Mouse (Mus musculus): ENCODE measurements at regions not wholly inside any gene's neighbourhood (a gene's known extent, or its start where the extent isn't known, plus 50 kb on each side); places are given as distances from the start of the nearest gene placed in this dataset.
"Not testable (repeated sequence)": the region's sequence is repeated elsewhere in the genome, so short reads cannot be mapped to it uniquely, and the experiment has no call there.

DNA sequence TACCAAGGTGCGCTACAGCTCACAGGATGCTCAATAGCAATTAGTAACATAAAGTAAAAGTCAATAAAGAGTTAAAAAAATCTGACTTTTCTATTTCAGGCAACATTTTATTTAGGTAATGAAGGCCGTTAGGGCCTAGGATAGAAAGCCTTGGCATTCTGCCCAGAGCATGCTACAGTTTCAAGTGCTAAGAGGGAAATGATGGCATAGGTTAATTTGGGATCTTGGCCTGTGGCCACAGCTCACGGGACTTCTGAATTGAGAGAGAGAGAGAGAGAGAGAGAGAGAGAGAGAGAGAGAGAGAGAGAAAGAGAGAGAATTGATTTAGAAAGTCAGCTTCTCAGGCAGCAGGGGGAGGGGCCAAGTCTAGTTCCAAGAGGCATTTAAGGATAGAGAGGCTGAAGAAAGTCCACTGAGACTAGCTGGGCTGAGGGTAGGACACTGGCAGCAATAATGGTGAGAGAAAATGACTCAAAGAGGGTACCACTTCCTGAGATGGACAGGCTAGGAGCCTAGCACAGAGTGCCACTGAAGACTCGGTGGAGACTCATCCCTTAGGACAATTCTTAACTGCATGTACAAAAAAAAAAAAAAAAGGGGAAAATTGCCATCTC, 52.6 kb upstream of the Klf14 start:
- peak; percentile 43 for DNase-seq (ENCODE audit: low read depth, low spot score)

DNA sequence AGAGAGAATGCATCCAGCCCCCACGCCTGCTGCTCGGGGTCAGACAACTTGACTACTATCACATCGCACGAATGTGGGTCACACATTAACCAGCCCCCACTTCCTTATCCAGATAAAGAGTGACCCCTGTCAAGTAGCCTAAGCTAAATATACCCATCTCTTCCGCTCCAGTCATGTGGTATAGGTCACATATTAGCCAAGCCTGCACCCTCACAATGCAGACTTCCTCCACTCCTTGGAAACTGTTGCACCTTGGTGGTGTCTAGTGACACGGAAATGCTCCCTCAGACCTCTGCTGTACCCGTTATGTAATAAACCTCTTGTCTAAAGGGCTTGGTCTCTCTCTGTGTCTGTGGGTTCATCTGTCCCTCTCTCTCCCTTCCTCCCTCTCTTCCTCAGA, 57.7 kb upstream of the Klf14 start:
- no peak for DNase-seq (ENCODE audit: low read depth, low spot score)
- 27% methylated on average over 7 of the region's 7 CpGs for WGBS

More for the DNA sequence above, 52.6 kb upstream of the Klf14 start:
- 14% methylated on average over 4 of the region's 4 CpGs for WGBS

DNA sequence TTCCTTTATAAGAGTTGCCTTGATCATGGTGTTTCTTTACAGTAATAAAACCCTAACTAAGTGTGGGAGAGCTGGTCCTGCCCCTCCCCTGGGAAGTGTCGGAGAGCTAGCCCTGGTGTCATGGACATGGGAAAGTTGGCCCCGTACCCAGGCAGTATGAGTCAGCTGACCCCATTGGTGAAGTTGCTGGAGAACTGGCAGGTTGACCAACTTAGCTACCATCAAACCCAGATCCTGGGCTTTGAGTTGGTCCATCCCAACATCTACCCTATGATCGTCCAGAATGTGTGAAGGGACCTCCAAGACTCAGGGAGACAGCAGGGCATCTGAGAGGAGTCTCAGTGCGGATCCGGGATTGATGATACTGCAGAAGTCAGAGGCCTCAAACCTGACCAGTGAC, 62.9 kb upstream of the Klf14 start:
- DNase-seq (ENCODE audit: low read depth, low spot score) = no peak
- WGBS = 82% methylated on average over 5 of the region's 5 CpGs

DNA sequence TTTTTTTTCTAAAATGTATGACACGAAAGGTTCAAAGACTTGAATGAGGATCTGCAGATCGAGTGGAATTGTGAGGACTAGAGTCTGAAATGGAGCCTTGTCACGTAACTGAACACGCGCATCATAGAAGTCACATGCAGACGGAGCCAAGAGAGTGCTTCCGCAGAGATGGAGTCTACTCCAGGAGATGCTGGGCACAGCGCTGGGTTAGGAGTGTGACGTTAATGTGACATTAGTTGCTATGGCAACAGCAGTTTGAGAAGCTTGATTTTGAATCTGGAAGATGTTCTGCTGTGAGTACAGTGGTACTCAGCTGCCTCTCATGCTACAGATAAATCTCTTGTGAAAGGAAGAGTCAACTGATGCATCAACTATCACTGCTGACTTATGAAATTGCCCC, 70.9 kb upstream of the Klf14 start:
- WGBS = 88% methylated on average over 9 of the region's 9 CpGs
- DNase-seq (ENCODE audit: low read depth, low spot score) = no peak

DNA sequence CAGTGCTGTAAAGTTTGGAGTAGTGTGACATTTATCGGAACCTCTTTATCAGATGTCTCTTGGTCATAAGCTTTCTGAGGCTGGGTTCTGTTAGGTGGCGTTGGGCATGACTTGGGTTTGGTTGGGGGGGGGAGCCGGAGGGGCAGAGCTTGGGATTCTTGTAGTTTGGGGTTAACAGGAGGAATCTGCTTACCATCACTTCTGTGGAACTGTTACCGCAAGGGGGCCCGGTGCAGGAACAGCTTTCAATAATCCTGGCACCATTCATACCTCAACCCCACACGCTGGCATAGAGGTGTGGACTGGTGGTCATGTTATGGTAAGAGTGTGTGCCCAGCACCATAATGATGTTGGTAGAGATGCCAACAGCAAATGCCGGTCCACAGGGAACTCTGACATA, 72.1 kb upstream of the Klf14 start:
- DNase-seq (ENCODE audit: low read depth, low spot score) = no peak
- WGBS = 82% methylated on average over 7 of the region's 7 CpGs

DNA sequence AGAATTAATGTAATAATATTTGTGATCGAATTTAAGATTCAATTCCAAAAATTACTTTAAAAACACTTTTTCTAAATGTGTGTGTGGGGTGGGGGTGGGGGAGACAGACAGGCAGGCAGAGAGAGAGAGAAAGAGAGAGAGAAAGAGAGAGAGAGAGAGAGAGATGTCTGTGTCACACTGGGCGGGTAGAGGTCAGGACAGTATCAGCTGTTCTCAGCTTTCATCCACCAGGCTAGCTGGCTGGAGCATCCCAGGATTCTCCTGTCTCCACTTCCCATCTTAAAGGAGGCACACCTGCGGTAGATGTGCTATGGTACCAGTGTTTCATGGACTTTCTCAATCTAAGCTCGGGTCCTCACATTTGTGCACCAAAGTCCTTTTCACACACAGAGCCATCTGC, 73.3 kb upstream of the Klf14 start:
- WGBS = 94% methylated on average over 4 of the region's 4 CpGs
- DNase-seq (ENCODE audit: low read depth, low spot score) = no peak

DNA sequence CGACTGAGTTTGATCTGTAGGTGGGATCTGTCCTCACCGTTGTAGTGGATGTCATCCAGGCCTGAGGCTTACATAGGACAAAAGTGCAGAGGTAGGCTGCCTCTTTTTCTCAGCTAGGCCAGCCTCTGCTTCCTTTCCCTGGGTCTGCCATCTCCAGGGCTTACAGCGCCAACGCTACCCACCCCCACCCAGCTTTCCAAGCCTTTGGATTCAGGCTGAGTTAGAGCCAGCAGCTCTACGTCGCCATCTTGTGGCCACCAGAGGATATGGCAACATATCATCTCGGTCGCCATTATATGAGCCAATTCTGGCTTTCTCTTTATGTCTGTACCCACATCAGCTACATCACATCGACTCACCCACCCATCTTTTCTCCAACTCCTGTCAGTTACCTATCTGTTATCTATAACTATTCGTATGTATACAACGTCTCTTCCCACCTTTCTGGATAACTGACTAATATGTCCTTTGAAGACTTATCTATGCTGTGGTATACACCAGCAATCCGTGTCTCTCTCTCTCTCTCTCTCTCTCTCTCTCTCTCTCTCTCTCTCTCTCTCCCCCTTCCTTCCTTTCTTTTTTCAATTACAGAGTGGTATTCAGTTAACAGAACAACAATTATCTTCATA, 74.2 kb upstream of the Klf14 start:
- DNase-seq (ENCODE audit: low read depth, low spot score) = no peak
- 9% methylated on average over 12 of the region's 12 CpGs for WGBS

DNA sequence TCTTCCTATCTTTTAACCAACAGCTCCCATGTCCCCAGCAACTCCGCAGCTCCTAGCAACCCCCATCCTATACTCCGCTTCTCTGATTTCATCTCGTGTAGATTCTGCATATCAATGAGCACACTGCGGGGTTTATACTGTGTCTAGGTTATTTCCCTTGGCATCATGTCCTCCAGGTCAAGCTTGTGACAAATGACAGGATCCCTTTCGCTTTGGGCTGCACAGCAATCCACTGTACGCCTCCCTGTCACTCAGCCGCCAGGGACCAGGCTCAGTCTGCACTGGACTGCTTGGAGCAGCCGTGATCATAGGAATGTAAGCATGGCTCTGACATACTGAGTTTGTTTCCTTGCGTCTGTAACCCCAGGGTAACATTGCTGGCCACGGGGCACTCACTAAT, 75.9 kb upstream of the Klf14 start:
- 76% methylated on average over 10 of the region's 10 CpGs for WGBS
- DNase-seq (ENCODE audit: low read depth, low spot score) = no peak

DNA sequence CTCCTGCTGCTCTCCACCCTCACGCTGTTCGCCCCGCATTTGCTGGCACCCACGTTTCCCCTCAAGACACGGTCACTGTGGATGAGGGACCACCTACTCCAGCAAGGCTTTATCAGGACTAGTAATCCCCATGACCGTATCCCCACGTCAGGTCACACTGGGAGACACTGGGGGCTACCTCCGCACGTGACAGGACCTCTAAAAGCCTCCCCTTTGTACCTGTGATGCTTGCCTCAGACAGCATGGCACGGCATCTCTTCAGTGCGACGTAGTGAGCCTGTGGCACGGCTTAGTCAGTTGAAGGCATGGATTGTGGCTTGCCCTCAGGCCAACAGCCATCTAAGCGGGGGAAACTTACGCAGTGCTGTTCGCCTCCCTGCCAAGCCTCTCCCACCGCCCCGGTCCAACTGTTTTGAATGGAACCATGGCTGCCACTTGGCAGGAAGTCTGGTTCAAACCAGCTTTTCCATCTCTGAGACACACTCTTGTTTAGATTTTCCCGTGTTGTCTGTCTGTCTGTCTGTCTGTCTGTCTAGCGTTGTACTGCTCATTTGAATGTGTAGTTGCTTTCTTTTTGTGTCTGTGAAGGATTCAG, 79.0 kb upstream of the Klf14 start:
- WGBS = 63% methylated on average over 20 of the region's 20 CpGs
- DNase-seq (ENCODE audit: low read depth, low spot score) = no peak

DNA sequence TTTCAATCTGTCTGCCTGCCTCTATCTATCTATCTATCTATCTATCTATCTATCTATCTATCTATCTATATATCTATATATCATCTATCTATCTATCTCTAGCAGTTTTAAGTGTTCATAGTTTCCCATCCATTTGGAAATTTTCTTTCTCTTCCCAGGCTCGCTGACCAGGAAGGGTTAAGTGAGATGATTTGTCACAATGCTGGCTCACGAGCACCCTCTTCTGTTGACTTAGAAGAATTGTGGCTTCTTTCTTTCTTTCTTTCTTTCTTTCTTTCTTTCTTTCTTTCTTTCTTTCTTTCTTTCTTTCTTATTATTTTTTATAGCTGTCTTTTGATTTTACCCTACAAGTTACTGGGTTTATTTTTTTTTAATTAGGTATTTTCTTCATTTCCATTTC, 79.6 kb upstream of the Klf14 start:
- 1% methylated on average over 2 of the region's 2 CpGs for WGBS
- not testable (repeated sequence) for DNase-seq (ENCODE audit: low read depth, low spot score)

DNA sequence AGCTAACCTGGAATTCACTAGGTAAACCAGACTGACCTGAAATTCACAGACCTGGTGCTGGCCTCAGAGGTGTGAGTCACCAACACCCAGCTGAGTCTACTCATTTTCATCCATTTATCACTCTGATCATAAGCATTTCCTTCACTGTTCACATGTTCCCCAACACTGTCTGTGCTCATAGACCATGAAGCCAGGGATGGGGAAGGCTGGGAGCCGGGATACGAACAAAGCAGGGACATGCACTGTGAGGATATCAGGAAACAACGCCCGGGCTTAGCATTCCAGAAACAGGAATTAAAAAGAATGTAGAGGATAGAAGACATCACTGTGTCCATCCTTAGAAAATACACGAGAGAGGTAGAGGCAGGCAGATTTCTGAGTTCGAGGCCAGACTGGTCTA, 80.6 kb upstream of the Klf14 start:
- no peak for DNase-seq (ENCODE audit: low read depth, low spot score)
- 72% methylated on average over 6 of the region's 6 CpGs for WGBS

DNA sequence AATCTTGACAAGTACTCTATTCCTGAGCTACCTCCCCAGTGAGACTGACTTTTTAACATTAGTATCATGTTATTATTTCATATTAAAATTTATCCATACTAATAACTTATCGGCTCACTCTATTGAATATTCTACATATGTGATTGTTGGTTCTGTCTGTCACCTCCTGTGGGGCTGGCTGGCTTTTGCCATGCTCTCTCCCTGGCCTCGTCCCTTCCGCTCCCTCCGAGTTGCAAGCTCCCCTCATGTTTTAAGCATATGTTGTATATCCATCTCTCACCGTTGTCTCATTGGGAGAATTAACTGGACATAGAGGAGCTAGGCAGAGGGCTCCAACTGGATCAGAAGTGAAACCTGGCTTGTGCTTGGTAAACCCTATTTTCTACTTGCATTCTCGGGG, 81.9 kb upstream of the Klf14 start:
- DNase-seq (ENCODE audit: low read depth, low spot score) = no peak
- 86% methylated on average over 6 of the region's 6 CpGs for WGBS

DNA sequence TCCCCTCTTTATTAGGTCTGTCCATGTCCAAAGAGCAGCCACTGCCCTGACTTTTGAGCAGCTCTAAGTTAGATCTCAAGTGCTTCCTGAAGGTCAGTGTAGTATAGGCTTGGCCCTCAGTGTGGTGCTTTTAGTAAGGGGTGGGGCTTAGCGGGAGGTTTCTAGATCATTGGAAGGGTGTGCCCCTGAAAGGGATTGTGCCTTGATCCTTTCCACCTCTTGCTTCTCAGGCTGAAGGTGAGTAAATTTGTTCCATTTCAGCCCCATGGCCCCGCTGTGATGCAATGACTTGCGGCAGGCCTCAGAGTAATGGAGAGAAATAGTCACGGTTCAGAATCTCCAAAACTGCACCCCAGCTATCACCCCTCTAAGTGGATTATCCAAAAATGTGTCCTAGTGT, 84.5 kb upstream of the Klf14 start:
- DNase-seq (ENCODE audit: low read depth, low spot score) = no peak
- WGBS = 84% methylated on average over 4 of the region's 4 CpGs

DNA sequence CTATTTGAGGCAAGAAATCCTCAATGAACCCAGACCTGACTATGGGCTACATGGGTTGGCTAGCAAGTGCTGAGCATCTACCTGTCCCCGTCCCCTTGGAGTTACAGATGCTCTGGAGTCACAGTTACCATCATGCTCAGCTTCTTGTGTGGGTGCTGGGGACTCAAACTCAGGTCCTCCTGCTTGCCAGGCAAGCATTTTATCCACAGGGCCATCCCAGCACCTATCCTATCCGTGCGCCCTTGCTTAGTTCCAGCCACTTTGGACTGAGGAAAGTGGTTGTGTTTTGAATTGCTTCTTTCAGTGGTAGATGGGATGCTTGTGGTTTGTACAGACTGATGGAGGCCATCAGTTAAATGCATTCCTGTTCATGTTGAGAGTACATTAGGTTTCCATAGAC, 85.0 kb upstream of the Klf14 start:
- 96% methylated on average over 3 of the region's 3 CpGs for WGBS

DNA sequence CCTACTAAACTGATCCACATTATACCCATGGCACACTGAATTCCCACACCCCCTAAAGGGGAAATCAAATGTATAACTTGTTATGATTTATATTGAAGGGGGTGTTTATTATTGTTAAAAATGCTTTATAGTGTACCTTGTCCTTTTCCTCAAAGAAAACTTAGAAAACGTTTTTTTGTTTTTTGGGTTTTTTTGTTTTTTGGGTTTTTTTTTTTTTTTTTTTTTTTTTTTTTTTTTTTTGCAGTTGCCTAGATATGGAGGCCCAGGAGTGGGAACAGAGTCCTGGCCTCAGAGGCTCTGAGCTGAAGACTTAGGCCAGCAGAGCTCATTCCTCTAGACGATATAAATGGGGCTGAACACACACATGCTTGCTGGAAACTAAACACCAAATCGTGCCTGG, 87.3 kb upstream of the Klf14 start:
- 49% methylated on average over 3 of the region's 3 CpGs for WGBS

More for the DNA sequence above, 85.0 kb upstream of the Klf14 start:
- no peak for DNase-seq (ENCODE audit: low read depth, low spot score)

DNA sequence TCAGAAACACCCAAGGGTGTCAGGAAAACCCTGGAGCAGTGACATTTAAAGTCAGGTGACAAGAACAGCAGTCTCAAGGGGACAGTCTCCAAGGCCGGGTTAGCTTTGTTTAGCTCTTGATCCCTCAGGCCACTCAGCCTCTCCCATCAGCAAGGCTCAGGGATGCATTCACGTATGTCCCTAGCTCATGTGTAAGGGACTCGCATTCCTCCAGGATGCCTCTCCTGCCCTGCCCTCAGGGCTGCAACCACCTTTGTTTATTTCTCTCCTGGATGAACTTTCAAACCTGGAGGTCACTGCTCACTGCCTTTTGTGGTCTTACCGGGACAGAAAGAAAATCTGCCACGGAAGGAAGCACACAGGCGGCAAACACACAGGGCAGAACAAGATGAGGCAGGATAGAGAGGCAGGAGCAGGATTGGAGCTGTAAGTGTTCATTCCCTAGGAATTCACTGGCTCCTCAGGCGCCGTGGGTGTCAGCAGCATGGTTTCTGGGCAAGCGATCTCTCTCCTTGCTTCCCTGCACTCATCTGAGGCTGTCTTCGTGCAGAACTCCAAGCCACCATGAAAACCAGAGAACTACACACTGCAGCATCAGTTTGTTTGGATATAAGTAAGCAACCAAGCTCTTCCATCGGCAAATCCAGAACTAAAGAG, 90.2 kb upstream of the Klf14 start:
- WGBS = 65% methylated on average over 11 of the region's 11 CpGs
- no peak for DNase-seq (ENCODE audit: low read depth, low spot score)

More for the DNA sequence above, 87.3 kb upstream of the Klf14 start:
- no peak for DNase-seq (ENCODE audit: low read depth, low spot score)

DNA sequence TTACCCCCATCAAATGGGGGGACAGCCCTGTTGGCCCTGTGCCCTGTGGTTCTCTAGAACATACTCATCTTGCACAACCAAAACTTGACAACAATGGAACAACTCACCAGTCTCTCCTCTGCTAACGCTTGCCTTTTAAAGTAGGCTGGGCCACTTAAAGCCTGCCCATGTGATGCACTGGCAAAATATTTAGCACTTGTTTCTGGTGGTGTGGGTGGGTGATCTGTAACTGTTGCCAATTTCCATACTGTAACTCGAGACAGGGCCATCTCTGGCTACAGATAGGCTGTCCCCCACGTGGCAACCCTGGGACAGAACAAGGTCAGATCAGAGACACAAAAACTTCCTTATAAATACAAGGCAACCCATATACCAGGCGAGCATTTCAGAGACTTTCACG, 92.0 kb upstream of the Klf14 start:
- 57% methylated on average over 5 of the region's 5 CpGs for WGBS
- DNase-seq (ENCODE audit: low read depth, low spot score) = no peak

DNA sequence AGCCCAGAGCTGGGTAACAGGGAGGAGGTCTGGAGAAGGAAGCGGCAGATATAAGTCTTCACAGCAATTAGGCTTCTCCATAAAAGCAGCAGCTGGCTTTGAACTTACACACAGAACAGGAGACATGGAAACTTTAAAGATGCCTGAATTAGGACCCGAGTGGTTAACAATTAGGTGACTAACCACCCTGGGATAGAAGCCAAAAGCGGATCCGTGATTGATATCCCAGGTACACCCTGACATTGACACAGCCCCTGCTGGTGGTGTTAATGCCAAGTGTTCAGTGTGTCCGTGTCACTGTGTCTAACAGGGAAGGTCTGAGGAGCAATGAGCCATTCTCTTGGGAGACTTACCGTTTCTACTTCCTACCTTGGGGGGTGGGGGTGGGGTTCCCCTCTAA, 92.9 kb upstream of the Klf14 start:
- DNase-seq (ENCODE audit: low read depth, low spot score) = no peak
- WGBS = 31% methylated on average over 6 of the region's 6 CpGs

DNA sequence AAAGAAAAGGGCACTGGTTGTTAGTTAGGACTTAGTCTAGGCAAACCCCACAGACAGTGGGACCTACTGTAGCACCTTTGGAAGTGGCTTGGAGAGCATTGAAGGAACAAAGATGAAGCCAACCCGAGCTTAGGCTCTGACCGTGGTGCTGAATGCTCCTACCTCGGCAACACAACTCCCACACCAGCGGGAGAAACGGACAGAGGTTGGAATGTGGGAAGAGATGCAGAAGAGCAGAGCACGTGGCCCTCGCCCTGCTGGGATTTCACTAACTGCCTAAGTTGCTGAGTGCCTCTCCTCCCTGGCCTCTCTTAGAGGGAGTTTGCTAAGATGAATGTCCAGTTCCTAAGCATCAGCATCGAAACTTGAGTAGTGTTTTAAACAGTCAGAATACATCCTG, 94.1 kb upstream of the Klf14 start:
- DNase-seq (ENCODE audit: low read depth, low spot score) = no peak
- 21% methylated on average over 8 of the region's 8 CpGs for WGBS

DNA sequence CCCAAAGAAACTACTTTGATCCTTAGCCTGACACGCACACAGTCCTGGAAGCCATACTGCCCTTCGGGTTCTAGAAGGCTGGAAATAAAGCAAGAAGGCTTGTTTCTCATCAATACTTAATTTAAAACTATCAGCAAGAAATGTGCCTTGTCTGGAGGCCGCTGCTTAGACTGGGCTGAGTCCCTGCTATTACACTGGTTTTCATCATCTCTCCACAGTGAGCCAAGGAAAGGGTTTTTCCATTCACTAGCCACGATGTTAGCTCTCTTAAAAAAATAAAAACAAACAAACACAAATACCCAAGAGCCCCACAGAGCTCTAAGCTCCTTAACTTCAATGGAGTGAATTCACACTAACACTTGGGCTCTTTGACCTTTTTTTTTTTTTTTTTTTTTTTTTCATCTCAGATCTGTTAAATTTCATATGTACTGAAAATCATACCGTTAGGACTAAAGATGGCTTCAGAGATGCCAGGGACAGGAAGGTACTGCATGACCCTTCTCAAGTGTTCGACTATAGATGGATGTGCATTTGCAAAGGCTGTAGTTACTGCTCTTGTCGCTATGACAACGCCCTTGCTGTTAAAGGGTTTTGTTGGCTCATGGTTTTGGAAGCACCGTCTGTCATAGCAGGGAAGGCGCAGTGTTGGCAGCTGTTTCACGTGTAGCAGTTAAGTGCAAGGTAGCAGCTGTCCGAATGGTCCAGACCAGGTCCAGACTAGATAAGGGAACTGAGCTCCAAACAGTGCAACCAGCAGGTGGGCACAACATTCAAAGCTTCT, 98.1 kb upstream of the Klf14 start:
- no peak for DNase-seq (ENCODE audit: low read depth, low spot score)
- WGBS = 73% methylated on average over 12 of the region's 12 CpGs

Measured in large intestine, adult 2 months (tissue).